Mouse (Mus musculus) neural tube, embryonic 11.5 days (tissue): ENCODE results near the gene Nob1. TPM values are rescaled to one million over a fixed set of nuclear protein-coding genes. Genes with fewer than 3 reads are reported as not detected.

Source experiments
- ATAC-seq: fragments of 200-750 bp; cut with Nextera tagmentation; 2 replicates; pipeline ENCODE4 v1.8.0; 2017; ENCODE audit warnings: moderate number of reproducible peaks, mild to moderate bottlenecking, moderate TSS enrichment, moderate library complexity; ENCODE audit not compliant: insufficient read depth, low FRiP score, low TSS enrichment
- DNase-seq: peaks from one replicate; pipeline ENCODE4 v3.0.0-alpha.2; 2015; ENCODE audit warnings: low spot score
- H3K27ac ChIP-seq: fragments of 300-500 bp; sonication (generic); 2 replicates; pipeline ENCODE4 v1.5.1; 2014; ENCODE audit warnings: low read depth, mild to moderate bottlenecking, low read length
- H3K27me3 ChIP-seq: fragments of 300-500 bp; sonication (generic); 2 replicates; pipeline ENCODE4 v1.6.1; 2014; ENCODE audit warnings: mild to moderate bottlenecking, low read length, mixed read lengths; ENCODE audit not compliant: control insufficient read depth, insufficient read depth
- H3K36me3 ChIP-seq: fragments of 300-500 bp; sonication (generic); 2 replicates; pipeline ENCODE4 v1.6.1; 2014; ENCODE audit warnings: mild to moderate bottlenecking, low read length, moderate library complexity, mixed read lengths; ENCODE audit not compliant: control insufficient read depth, insufficient read depth
- H3K4me1 ChIP-seq: fragments of 300-500 bp; sonication (generic); 2 replicates; pipeline ENCODE4 v1.6.1; 2014; ENCODE audit warnings: low read length, mixed read lengths; ENCODE audit not compliant: control insufficient read depth, insufficient read depth
- H3K4me2 ChIP-seq: fragments of 300-500 bp; sonication (generic); 2 replicates; pipeline ENCODE4 v1.6.1; 2014; ENCODE audit warnings: low read depth, mild to moderate bottlenecking, moderate library complexity
- H3K4me3 ChIP-seq: fragments of 300-500 bp; sonication (generic); 2 replicates; pipeline ENCODE4 v1.5.1; 2014; ENCODE audit warnings: low read depth, low read length
- H3K9ac ChIP-seq: fragments of 300-500 bp; sonication (generic); 2 replicates; pipeline ENCODE4 v1.6.1; 2014; ENCODE audit warnings: mild to moderate bottlenecking, low read length
- H3K9me3 ChIP-seq: fragments of 300-500 bp; sonication (generic); 2 replicates; pipeline ENCODE4 v1.6.1; 2016; ENCODE audit warnings: low read length; ENCODE audit not compliant: control insufficient read depth
- WGBS: fragments of 180-500 bp; shearing (Covaris S2); extraction: QIAGEN DNeasy Blood & Tissue Kit; methylation state at CpG from one replicate; pipeline ENCODE4 v1.1.7; 2014; 5-methylcytosine and 5-hydroxymethylcytosine counted together
- polyA plus RNA-seq: library from polyadenylated mRNA; unstranded; fragments of >200 nt; fragmentation: Nextera tagmentation; extraction: Ambion mirVana; gene quantifications from 2 replicates; pipeline ENCODE4 v1.2.1, GENCODE M21; 2014

Nob1 gene
- polyA plus RNA-seq, 1 experiment from 2014 or later: 70.3 TPM

DNA sequence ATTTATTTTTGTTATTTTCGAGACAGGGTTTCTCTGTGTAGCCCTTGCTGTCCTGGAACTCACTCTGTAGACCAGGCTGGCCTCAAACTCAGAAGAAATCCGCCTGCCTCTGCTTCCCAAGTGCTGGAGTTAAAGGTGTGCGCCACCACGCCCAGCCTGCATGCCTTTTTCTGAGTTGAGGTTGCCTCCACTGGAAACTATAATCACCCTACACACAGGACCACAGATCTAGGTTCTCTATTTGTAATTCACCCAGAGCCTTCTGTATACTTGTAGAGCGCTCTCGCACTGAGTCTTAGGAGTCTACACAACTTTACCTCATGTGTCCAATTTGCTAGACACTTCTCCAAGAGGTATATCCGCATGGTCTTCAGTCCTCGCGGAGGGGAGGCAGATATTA is 675 bp downstream of the Nob1 start:
- peak overlapping the region; percentile 84 for H3K9ac ChIP-seq
- WGBS: 29% methylated on average over 9 of the region's 9 CpGs
- no peak for DNase-seq
- peaks cover 6% of the 10 kb centered on the region; the same call in 1 of the 2 replicates for H3K4me1 ChIP-seq
- no peaks in the 10 kb centered on the region for H3K9me3 ChIP-seq
- peaks cover 2% of the 10 kb centered on the region; the same call in 1 of the 2 replicates for H3K36me3 ChIP-seq
- ATAC-seq: no peak
- peak overlapping the region; percentile 84 for H3K4me2 ChIP-seq
- H3K27ac ChIP-seq: no peak overlapping the region
- peak overlapping the region; percentile 92 for H3K4me3 ChIP-seq
- no peaks in the 10 kb centered on the region for H3K27me3 ChIP-seq

DNA sequence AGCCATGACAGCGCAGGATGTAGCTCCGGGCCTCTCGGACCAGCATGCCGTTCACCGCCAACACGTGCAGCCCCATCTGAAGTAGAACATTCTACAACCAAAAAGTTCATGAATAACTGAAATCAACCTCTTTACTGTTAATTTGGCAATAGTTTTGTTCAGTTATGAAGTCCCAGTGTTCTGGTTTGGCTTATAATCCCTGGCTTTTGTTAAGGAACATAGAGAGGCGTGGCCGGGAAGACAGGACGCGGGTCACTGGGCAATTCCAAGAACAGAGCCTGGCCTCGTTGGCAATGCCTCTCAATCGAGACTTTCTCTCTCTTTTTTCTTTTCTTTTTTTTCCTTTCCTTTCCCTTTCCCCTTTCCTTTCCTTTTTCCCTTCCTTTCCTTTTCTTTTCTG is 7.8 kb downstream of the Nob1 start:
- Histone ChIP-seq H3K9ac (no peak overlapping the region), H3K4me2 (no peak overlapping the region), H3K27ac (no peak overlapping the region), H3K27me3 (no peaks in the 10 kb centered on the region), H3K4me1 (no peaks in the 10 kb centered on the region), H3K9me3 (no peaks in the 10 kb centered on the region), H3K4me3 (no peak overlapping the region), H3K36me3 (peaks cover 22% of the 10 kb centered on the region)
- 90% methylated on average over 12 of the region's 12 CpGs for WGBS
- ATAC-seq (no peak), DNase-seq (no peak)

DNA sequence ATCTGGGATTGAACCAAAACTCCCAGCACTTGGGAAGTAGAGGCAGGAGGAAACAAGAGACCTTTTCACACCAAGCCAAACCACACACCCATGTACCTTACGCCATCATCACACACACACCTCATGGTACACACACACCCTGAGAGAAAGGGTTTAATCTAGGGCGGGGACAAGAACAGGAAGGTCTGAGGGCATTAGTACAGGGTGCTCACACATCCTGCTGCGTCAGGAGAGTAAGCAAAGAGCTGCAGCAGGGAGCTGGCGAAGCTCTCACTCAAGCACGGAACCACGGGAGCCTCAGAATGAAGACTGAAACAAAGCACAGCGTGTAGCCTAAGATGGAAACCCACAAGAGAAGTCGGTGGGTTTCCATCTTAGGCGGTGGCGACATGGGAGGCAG is 11.0 kb downstream of the Nob1 start:
- no peak for DNase-seq
- Histone ChIP-seq H3K4me1 (no peaks in the 10 kb centered on the region), H3K9me3 (no peaks in the 10 kb centered on the region), H3K4me2 (no peak overlapping the region), H3K36me3 (peaks cover 28% of the 10 kb centered on the region), H3K27me3 (no peaks in the 10 kb centered on the region), H3K4me3 (no peak overlapping the region), H3K27ac (no peak overlapping the region), H3K9ac (no peak overlapping the region)
- ATAC-seq: no peak
- WGBS: 94% methylated on average over 10 of the region's 10 CpGs

DNA sequence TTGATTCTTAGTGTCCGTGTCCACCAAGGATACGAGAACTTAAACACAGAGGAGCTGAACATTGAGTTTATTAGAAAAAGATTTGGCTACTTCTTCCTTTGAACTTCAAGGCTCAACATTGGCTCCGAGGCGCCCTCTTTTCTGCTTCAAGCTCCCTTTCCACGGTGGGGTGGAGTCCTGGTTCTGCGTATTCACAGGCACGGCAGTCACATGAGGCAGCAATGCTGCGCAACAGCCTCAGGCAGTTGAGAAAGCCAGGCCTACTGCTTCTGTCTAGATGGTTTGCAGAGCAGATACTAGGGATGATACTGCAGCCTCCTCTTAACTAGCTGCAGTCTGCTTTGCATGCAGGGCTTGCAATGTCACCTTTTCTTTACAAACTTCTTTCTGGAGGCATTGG is 12.3 kb downstream of the Nob1 start:
- Histone ChIP-seq H3K27ac (no peak overlapping the region), H3K36me3 (peaks cover 24% of the 10 kb centered on the region), H3K4me2 (no peak overlapping the region), H3K4me3 (no peak overlapping the region), H3K9me3 (no peaks in the 10 kb centered on the region), H3K9ac (no peak overlapping the region), H3K27me3 (no peaks in the 10 kb centered on the region), H3K4me1 (no peaks in the 10 kb centered on the region)
- 88% methylated on average over 8 of the region's 8 CpGs for WGBS
- no peak for ATAC-seq
- DNase-seq: no peak

GRCm38 (mm10) chr8:107411391-107411790 is 13.5 kb downstream of the Nob1 start:
- Histone ChIP-seq H3K27ac (no peak overlapping the region), H3K4me3 (no peak overlapping the region), H3K27me3 (no peaks in the 10 kb centered on the region), H3K9ac (no peak overlapping the region), H3K4me2 (no peak overlapping the region), H3K36me3 (peaks cover 22% of the 10 kb centered on the region), H3K9me3 (no peaks in the 10 kb centered on the region), H3K4me1 (no peaks in the 10 kb centered on the region)
- DNase-seq: peak; percentile 38
- ATAC-seq: no peak
- WGBS: 74% methylated on average over 4 of the region's 4 CpGs

DNA sequence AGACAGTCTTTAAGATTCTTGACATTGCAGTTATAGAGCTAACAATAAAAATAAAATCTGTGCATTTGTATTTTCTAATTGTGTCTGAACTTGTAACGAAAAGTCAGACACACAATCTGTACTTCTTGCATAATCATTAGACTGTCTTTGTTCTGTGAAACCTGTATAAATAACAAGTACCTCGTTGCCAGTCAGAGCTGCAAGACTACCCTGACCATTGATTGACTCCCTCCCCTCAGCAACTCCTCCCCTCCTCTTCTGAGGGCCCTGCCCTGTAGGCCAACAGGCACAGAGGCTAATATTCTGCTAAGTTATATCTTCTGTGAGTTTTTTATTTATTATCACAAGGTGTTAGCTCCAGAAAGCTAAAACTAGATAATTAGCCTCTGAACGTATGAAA is 18.9 kb downstream of the Nob1 start:
- WGBS: 67% methylated on average over 3 of the region's 3 CpGs

GRCm38 (mm10) chr8:107404057-107404456 is 20.8 kb downstream of the Nob1 start:
- no peak overlapping the region for H3K4me2 ChIP-seq
- H3K9ac ChIP-seq: no peak overlapping the region

More for the DNA sequence above, 18.9 kb downstream of the Nob1 start:
- Histone ChIP-seq H3K4me2 (no peak overlapping the region), H3K36me3 (peaks cover 5% of the 10 kb centered on the region; the same call in 1 of the 2 replicates), H3K27ac (no peak overlapping the region), H3K4me3 (no peak overlapping the region), H3K9ac (no peak overlapping the region), H3K4me1 (peaks cover 5% of the 10 kb centered on the region; the same call in 1 of the 2 replicates), H3K9me3 (no peaks in the 10 kb centered on the region), H3K27me3 (no peaks in the 10 kb centered on the region)
- DNase-seq (no peak), ATAC-seq (no peak)

GRCm38 (mm10) chr8:107403038-107403781 is 21.6 kb downstream of the Nob1 start, which contains the start of gene Nqo1:
Gene Nqo1, minus strand, starts transcription at chr8:107403206.
- DNase-seq (peak; percentile 84), ATAC-seq (peak; percentile 76)
- WGBS: 17% methylated on average over 22 of the region's 22 CpGs
- no peaks in the 10 kb centered on the region for H3K27me3 ChIP-seq
- H3K27ac ChIP-seq: no peak within 1 kb of the TSS
- H3K9me3 ChIP-seq: no peaks in the 10 kb centered on the region
- no peak within 1 kb of the TSS; the same call in 1 of the 2 replicates for H3K9ac ChIP-seq
- peaks cover 5% of the 10 kb centered on the region; the same call in 1 of the 2 replicates for H3K4me1 ChIP-seq
- no peaks in the 10 kb centered on the region for H3K36me3 ChIP-seq
- H3K4me2 ChIP-seq: peak within 1 kb of the TSS; percentile 43
- peak within 1 kb of the TSS; percentile 16; the same call in 1 of the 2 replicates for H3K4me3 ChIP-seq

More at GRCm38 (mm10) chr8:107404057-107404456, 20.8 kb downstream of the Nob1 start:
- Histone ChIP-seq H3K4me3 (no peak overlapping the region), H3K36me3 (no peaks in the 10 kb centered on the region), H3K9me3 (no peaks in the 10 kb centered on the region), H3K4me1 (peaks cover 5% of the 10 kb centered on the region; the same call in 1 of the 2 replicates), H3K27me3 (no peaks in the 10 kb centered on the region), H3K27ac (no peak overlapping the region)
- 81% methylated on average over 4 of the region's 4 CpGs for WGBS
- ATAC-seq (no peak), DNase-seq (no peak)

DNA sequence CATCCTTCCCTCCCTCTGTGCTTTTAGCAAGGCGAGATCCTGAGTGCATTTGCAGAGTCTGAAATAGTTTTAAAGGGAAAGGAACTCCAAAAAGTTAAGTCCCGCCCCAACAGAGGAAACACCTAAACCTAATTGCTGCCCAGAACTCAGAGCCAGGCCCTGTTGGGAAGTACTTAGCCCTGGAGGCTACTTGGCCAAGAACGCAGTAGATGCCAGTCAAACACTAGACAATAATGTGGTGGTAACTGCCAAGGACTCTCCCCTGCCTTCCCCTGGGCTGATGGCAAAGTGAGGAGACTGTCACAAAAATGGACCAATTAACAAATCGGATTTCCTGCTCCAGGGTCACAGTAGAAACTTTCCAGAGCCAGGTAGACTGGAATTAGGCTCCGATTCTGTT is 23.0 kb downstream of the Nob1 start:
- Histone ChIP-seq H3K4me1 (peaks cover 5% of the 10 kb centered on the region; the same call in 1 of the 2 replicates), H3K27ac (no peak overlapping the region), H3K36me3 (no peaks in the 10 kb centered on the region), H3K4me3 (no peak overlapping the region), H3K9ac (no peak overlapping the region), H3K27me3 (no peaks in the 10 kb centered on the region), H3K4me2 (no peak overlapping the region), H3K9me3 (no peaks in the 10 kb centered on the region)
- 86% methylated on average over 5 of the region's 5 CpGs for WGBS
- ATAC-seq (no peak), DNase-seq (no peak)
